Mouse (Mus musculus) 3T3-L1 (cell line): ENCODE results near the gene Wdr60.
"Not testable (repeated sequence)": the region's sequence is repeated elsewhere in the genome, so short reads cannot be mapped to it uniquely, and the experiment has no call there.

Experiments used
- DNase-seq: peaks from one replicate; pipeline ENCODE4 v3.0.0-alpha.2; 2015; ENCODE audit warnings: low read depth, low spot score

Wdr60 gene

DNA sequence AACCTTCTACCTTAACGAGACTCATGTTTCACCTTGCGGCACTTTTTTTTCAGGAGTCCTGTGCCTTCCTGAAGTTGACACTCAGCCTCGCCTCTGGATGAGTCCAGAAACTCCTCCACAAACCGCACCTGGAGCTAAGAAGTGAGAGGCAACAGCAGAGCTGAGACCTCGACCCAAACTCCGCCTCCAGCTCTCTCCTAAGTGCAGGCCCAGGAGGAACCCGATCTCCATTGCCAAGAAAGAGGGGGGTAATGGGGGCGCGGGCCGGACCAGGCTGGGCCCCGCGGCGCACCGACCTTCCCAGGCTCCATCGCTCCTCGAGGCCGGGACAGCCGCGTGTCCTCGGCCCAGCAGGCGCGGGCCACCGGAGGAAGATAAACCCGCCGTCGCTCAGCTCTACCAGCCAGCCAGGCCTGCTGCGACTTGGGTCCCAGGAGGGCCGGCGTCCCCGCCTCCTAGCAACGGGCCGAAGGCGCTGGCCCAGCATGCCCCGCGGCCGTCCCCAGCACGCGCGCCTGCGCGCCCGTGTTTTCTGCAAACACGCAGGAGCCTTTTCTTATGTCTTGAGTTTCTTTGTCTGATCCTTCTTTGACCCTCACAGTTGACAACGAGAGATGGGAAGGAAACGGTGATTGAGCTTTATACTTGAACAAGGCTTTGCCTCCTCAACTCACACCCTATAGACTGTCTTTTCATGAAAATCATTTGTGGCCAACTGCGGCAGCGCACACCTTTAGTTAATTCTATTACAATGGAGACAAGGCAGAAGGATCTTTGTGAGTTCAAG, at the start of gene Wdr60:
TSS of gene Wdr60 (minus strand) at position 468 of the 787 bp plus-strand sequence.
- DNase-seq: peak; percentile 78

- DNase-seq: no peak
Measured at GRCm38 (mm10) chr12:116308612-116309011, 45.8 kb upstream of the Wdr60 start.

DNA sequence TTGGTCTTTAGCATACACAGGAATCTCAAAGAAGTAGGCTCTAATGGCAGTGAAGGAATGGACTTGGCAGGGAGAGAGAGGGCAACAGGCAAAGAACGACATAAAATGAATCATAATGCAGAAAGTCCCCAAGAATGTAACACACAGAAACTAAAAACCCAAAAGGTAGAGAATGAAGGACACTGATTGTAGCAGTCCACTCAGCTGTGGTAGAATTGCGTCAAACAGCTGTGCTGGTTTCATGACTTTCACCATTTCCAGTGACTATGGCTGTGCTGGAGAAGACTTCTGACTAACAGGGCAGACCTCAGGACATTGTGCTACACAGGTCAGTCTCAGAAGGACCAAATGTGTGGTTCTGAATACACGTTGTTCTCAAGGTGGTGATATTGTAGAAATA, 45.0 kb upstream of the Wdr60 start:
- peak; percentile 43 for DNase-seq

- DNase-seq: peak; percentile 86
Measured at GRCm38 (mm10) chr12:116306042-116306441, 43.2 kb upstream of the Wdr60 start.

GRCm38 (mm10) chr12:116302181-116302580, 39.4 kb upstream of the Wdr60 start:
- DNase-seq: no peak

- DNase-seq: peak; percentile 77
Measured at GRCm38 (mm10) chr12:116299906-116300305, 37.1 kb upstream of the Wdr60 start.

GRCm38 (mm10) chr12:116293599-116294292, 30.9 kb upstream of the Wdr60 start:
- DNase-seq: peak; percentile 88

- no peak for DNase-seq
Measured at GRCm38 (mm10) chr12:116293185-116293584, 30.4 kb upstream of the Wdr60 start.

GRCm38 (mm10) chr12:116283511-116283910, 20.7 kb upstream of the Wdr60 start:
- DNase-seq: no peak

- no peak for DNase-seq
Measured at GRCm38 (mm10) chr12:116282856-116283255, 20.0 kb upstream of the Wdr60 start.

DNA sequence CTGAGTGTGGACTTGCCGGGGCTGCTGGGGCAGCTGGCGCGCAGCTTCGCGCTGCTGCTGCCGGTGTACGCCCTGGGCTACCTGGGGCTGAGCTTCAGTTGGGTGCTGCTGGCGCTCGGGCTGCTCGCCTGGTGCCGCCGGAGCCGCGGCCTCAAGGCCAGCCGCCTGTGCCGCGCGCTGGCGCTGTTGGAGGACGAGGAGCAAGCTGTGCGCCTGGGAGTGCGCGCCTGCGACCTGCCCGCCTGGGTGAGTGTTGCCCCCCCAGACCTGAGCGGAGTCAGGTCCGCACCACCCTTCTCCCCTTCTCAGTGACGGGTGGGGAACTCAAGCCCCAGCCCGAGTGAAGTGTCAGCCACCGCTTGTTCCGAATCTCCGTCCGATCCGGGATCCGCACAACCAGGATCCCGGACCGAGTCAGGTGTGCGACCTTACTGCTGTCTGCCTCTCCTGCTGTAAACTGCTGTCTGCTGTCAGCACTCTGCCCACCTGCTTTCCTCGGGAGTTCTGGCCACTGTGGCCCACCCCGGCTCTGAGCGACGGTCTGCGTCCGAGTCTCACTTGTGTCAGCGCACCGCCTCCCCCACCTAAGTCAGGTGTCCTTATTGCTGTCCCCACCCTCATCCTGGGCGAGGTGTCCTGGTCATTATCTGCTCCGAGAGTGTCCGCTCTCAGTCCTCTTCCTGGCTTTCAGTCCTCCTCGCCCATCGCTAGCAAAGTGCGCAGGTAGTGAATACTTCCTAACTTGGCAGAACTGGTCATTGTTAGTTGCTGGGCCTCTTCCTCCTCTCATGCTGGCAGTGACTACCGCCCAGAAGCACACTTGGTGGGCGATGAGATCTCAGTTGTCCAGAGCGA, 18.8 kb upstream of the Wdr60 start:
- DNase-seq: peak; percentile 38

DNA sequence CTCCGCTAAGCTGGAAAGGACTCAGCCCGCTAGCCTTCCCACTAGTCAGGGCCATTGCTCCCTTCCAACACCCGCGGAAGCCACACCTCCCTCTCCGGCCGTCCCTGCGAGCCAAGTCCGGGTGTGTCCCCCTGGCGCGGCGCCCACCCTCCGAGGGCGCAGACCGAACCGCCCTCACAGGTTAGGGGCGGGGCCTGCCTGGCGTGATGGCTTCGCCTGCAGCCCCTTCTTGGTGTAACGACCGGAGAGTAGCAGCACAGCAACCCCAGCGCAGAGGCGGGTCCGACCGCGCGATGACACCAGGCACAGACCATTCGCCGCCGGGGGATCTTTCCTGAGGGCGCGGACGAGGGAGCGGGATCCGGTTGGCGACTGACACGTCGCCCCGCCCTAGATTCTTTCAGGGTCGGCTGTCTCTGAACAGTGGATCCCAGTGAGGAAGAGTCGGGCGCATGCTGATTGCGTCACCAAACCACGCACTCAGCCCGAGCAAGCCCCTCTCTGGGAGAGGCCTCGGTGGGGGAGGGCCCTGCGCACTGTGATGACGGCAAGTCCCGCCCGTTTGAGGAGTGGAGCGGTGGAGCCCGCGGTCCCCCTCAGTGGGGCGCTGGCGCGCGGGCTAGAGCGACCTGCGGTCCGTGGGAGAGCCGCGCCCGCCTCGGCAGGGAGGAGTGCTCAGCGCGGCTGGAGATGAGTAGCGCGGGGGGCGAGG, 18.0 kb upstream of the Wdr60 start, which contains the start of gene Esyt2:
TSS of gene Esyt2 (plus strand) at position 544 of the 712 bp plus-strand sequence.
- peak; percentile 99 for DNase-seq

DNA sequence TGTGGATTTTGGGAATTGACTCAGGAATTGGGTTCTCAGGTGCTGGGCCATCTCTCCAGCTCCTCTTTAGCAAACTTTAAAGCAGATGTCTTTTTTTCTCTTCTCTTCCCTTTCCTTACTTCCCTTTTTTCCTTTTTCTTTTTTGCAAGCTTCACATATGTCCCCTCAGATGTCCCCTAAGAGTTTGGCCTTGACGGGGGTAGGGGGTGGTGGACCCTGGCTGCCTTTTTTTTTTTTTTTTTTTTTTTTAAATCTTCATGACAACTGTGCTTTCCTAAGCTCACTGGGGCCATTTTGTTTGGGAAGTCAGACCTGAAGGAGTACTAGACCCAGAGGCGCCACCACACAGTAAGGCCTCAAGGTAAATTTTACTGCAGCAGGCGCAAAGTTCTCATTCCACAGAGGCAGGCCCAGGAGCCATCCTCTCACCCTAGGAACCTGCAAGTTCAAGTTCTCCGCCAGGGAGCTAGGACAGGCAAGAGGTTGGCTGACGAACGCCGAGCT, 17.4 kb upstream of the Wdr60 start:
- DNase-seq: no peak

DNA sequence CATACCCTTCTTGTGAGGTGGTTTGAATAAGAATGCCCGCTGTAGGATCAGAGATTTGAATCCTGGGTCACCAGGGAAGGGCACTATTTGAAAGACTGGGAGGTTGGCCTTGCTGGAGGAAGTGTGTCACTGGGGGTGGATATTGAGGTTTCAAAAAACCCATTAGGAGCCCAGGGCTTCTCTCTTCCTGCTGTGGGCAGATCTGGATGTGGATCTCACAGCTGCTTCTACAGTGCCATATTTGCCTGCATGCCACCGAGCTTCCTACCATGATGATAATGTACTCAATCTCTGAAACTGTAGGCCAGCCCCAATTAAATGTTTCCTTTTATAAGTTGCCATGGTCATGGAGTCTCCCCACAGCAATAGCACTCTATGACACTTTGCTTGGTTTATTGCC, 16.4 kb upstream of the Wdr60 start:
- DNase-seq: peak; percentile 37

DNA sequence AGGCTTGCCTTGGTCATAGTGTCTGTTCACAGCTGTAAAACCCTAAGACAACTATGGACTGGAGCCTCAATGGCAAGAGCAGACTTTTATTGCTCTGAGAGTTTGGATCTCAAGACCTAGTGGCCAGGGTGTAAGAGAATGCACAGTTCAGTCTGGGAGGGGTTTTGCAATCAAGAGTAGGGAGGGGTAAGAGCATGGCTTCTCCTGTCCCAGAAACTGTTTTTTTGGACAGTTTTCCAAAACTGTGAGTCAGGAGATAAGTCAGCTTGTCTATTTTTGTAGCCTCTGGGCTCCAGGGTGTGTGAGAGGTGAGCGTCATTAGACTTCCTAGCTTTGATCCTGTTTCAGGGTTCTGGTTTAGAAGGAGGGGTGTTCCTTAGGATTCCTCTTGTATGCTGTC, 15.7 kb upstream of the Wdr60 start:
- DNase-seq: peak; percentile 80

GRCm38 (mm10) chr12:116276961-116277360, 14.1 kb upstream of the Wdr60 start:
- DNase-seq: no peak

GRCm38 (mm10) chr12:116275631-116276030, 12.8 kb upstream of the Wdr60 start:
- DNase-seq: no peak

DNA sequence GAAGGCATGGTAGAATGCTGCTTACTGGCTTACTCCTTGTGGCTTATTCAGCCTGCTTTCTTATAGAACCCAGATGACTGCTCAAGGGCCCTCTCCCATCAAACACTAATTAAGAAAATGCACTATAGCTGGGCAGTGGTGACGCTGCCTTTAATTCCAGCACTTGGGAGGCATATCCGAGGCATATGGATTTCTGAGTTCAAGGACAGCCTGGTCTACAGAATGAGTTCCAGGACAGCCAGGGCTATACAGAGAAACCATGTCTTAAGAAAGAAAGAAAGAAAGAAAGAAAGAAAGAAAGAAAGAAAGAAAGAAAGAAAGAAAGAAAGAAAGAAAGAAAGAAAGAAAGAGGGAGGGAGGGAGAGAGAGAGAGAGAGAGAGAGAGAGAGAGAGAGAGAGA, 12.3 kb upstream of the Wdr60 start, which contains the start of gene Gm11027:
TSS of gene Gm11027 (plus strand) at position 301 of the 400 bp plus-strand sequence.
- not testable (repeated sequence) for DNase-seq

- DNase-seq: no peak
Measured at GRCm38 (mm10) chr12:116273733-116274132, 10.9 kb upstream of the Wdr60 start.

- DNase-seq: no peak
Measured at GRCm38 (mm10) chr12:116271071-116271470, 8.2 kb upstream of the Wdr60 start.

GRCm38 (mm10) chr12:116270538-116270937, 7.7 kb upstream of the Wdr60 start:
- DNase-seq: peak; percentile 64
